Mouse (Mus musculus): ENCODE results near the gene Zfpl1. TPM values are rescaled to one million over a fixed set of nuclear protein-coding genes. Genes with fewer than 3 reads are reported as not detected.
"Not testable (repeated sequence)": the region's sequence is repeated elsewhere in the genome, so short reads cannot be mapped to it uniquely, and the experiment has no call there.

Zfpl1 gene
- polyA plus RNA-seq (2015; fragmentation: Nextera tagmentation; extraction: Ambion mirVana) = 80.8 and 83.5 TPM in 2 replicates

GRCm38 (mm10) chr19:6084478-6085248 is at the start of gene Zfpl1, which contains the start of gene Cdca5:
Gene Zfpl1, minus strand, starts transcription at chr19:6084956.
Gene Cdca5, plus strand, starts transcription at chr19:6084983.
- no peaks in the 10 kb centered on the region for H3K9me3 ChIP-seq
- peak within 1 kb of the TSS; percentile 61 for H3K4me3 ChIP-seq
- H3K27ac ChIP-seq (replicated peaks) = 0 out of 2 replicates have a peak within 1 kb of the TSS, but pooled peaks have one; percentile 35
- peak within 1 kb of the TSS; percentile 63 for H3K9ac ChIP-seq (replicated peaks)
- peak within 1 kb of the TSS; percentile 95 for H3K4me2 ChIP-seq (replicated peaks)
- H3K27me3 ChIP-seq = no peaks in the 10 kb centered on the region
- H3K36me3 ChIP-seq = peaks cover 26% of the 10 kb centered on the region
- under 1% methylated on average over 58 of the region's 58 CpGs for WGBS
- peak; percentile 89 for ATAC-seq (replicated peaks)
- peaks cover 23% of the 10 kb centered on the region for H3K4me1 ChIP-seq

- H3K9me3 ChIP-seq; ATAC-seq (replicated peaks); H3K9ac ChIP-seq (replicated peaks): not testable (repeated sequence)
Observed at GRCm38 (mm10) chr19:6133197-6133596, 48.4 kb upstream of the Zfpl1 start.

GRCm38 (mm10) chr19:6132171-6132827 is 47.5 kb upstream of the Zfpl1 start:
- no peaks in the 10 kb centered on the region for H3K27me3 ChIP-seq
- no peaks in the 10 kb centered on the region for H3K9me3 ChIP-seq
- peaks cover 4% of the 10 kb centered on the region; the same call in 1 of the 2 replicates for H3K4me1 ChIP-seq
- H3K9ac ChIP-seq (replicated peaks) = no peak overlapping the region
- 88% methylated on average over 7 of the region's 7 CpGs for WGBS
- H3K4me3 ChIP-seq = no peak overlapping the region
- H3K4me2 ChIP-seq (replicated peaks) = no peak overlapping the region
- ATAC-seq (replicated peaks) = no peak
- peaks cover 25% of the 10 kb centered on the region for H3K36me3 ChIP-seq
- H3K27ac ChIP-seq (replicated peaks) = no peak overlapping the region

More at GRCm38 (mm10) chr19:6133197-6133596, 48.4 kb upstream of the Zfpl1 start:
- not testable (repeated sequence) for H3K4me1 ChIP-seq; H3K4me3 ChIP-seq; H3K27ac ChIP-seq (replicated peaks); H3K4me2 ChIP-seq (replicated peaks); H3K27me3 ChIP-seq
- H3K36me3 ChIP-seq = peaks cover 26% of the 10 kb centered on the region
- 48% methylated on average over 1 of the region's 1 CpGs for WGBS

GRCm38 (mm10) chr19:6130414-6131128 is 45.8 kb upstream of the Zfpl1 start:
- not testable (repeated sequence) for ATAC-seq (replicated peaks); H3K4me1 ChIP-seq; H3K4me2 ChIP-seq (replicated peaks); H3K27me3 ChIP-seq; H3K9me3 ChIP-seq; H3K4me3 ChIP-seq; H3K9ac ChIP-seq (replicated peaks); H3K27ac ChIP-seq (replicated peaks)
- 81% methylated on average over 7 of the region's 7 CpGs for WGBS
- peaks cover 11% of the 10 kb centered on the region; the same call in 1 of the 2 replicates for H3K36me3 ChIP-seq

GRCm38 (mm10) chr19:6127760-6128341 is 43.1 kb upstream of the Zfpl1 start, which contains the start of gene Snx15:
Gene Snx15, minus strand, starts transcription at chr19:6128304.
- peak within 1 kb of the TSS; percentile 85 for H3K27ac ChIP-seq (replicated peaks)
- no peaks in the 10 kb centered on the region for H3K9me3 ChIP-seq
- peaks cover 10% of the 10 kb centered on the region; the same call in 1 of the 2 replicates for H3K4me1 ChIP-seq
- no peaks in the 10 kb centered on the region for H3K27me3 ChIP-seq
- ATAC-seq (replicated peaks) = peak; percentile 96
- H3K9ac ChIP-seq (replicated peaks) = peak within 1 kb of the TSS; percentile 55
- H3K4me3 ChIP-seq = peak within 1 kb of the TSS; percentile 49
- no peaks in the 10 kb centered on the region for H3K36me3 ChIP-seq
- peak within 1 kb of the TSS; percentile 51 for H3K4me2 ChIP-seq (replicated peaks)
- WGBS = under 1% methylated on average over 32 of the region's 32 CpGs

GRCm38 (mm10) chr19:6126789-6127580 is 42.2 kb upstream of the Zfpl1 start:
- Histone ChIP-seq H3K9me3 (no peaks in the 10 kb centered on the region), H3K27me3 (no peaks in the 10 kb centered on the region), H3K9ac (replicated peaks) (no peak overlapping the region), H3K4me2 (replicated peaks) (peak overlapping the region; percentile 51), H3K4me1 (peaks cover 10% of the 10 kb centered on the region; the same call in 1 of the 2 replicates), H3K4me3 (peak overlapping the region; percentile 49), H3K27ac (replicated peaks) (peak overlapping the region; percentile 85; the same call in 1 of the 2 replicates), H3K36me3 (no peaks in the 10 kb centered on the region)
- ATAC-seq (replicated peaks) = no peak
- 76% methylated on average over 10 of the region's 10 CpGs for WGBS

- no peaks in the 10 kb centered on the region for H3K27me3 ChIP-seq
- H3K9me3 ChIP-seq = no peaks in the 10 kb centered on the region
- no peak overlapping the region for H3K27ac ChIP-seq (replicated peaks)
- H3K9ac ChIP-seq (replicated peaks) = no peak overlapping the region
- WGBS = 25% methylated on average over 4 of the region's 4 CpGs
- H3K4me3 ChIP-seq = no peak overlapping the region
- peaks cover 10% of the 10 kb centered on the region; the same call in 1 of the 2 replicates for H3K4me1 ChIP-seq
- ATAC-seq (replicated peaks) = no peak
- H3K4me2 ChIP-seq (replicated peaks) = no peak overlapping the region
- H3K36me3 ChIP-seq = no peaks in the 10 kb centered on the region
Observed at GRCm38 (mm10) chr19:6126289-6126688, 41.5 kb upstream of the Zfpl1 start.

GRCm38 (mm10) chr19:6124898-6125297 is 40.1 kb upstream of the Zfpl1 start:
- H3K4me2 ChIP-seq (replicated peaks) = no peak overlapping the region
- WGBS = 64% methylated on average over 2 of the region's 2 CpGs
- no peaks in the 10 kb centered on the region for H3K36me3 ChIP-seq
- ATAC-seq (replicated peaks) = no peak
- H3K27me3 ChIP-seq = no peaks in the 10 kb centered on the region
- H3K4me3 ChIP-seq = no peak overlapping the region
- H3K4me1 ChIP-seq = peaks cover 10% of the 10 kb centered on the region
- H3K9ac ChIP-seq (replicated peaks) = no peak overlapping the region
- H3K9me3 ChIP-seq = no peaks in the 10 kb centered on the region
- H3K27ac ChIP-seq (replicated peaks) = no peak overlapping the region

GRCm38 (mm10) chr19:6123330-6123729 is 38.6 kb upstream of the Zfpl1 start:
- WGBS = 64% methylated on average over 8 of the region's 8 CpGs
- Histone ChIP-seq H3K36me3 (no peaks in the 10 kb centered on the region), H3K4me1 (peaks cover 20% of the 10 kb centered on the region), H3K27me3 (no peaks in the 10 kb centered on the region), H3K9me3 (no peaks in the 10 kb centered on the region), H3K27ac (replicated peaks) (peak overlapping the region; percentile 25; the same call in 1 of the 2 replicates), H3K4me2 (replicated peaks) (no peak overlapping the region), H3K9ac (replicated peaks) (no peak overlapping the region), H3K4me3 (no peak overlapping the region)
- ATAC-seq (replicated peaks) = no peak

GRCm38 (mm10) chr19:6121761-6122160 is 37.0 kb upstream of the Zfpl1 start:
- WGBS = 42% methylated on average over 19 of the region's 19 CpGs
- no peak for ATAC-seq (replicated peaks)
- H3K4me1 ChIP-seq = peaks cover 26% of the 10 kb centered on the region
- no peak overlapping the region for H3K4me2 ChIP-seq (replicated peaks)
- H3K36me3 ChIP-seq = no peaks in the 10 kb centered on the region
- no peak overlapping the region for H3K4me3 ChIP-seq
- H3K27ac ChIP-seq (replicated peaks) = no peak overlapping the region
- no peak overlapping the region for H3K9ac ChIP-seq (replicated peaks)
- no peaks in the 10 kb centered on the region for H3K27me3 ChIP-seq
- no peaks in the 10 kb centered on the region for H3K9me3 ChIP-seq

GRCm38 (mm10) chr19:6118677-6119185 is 34.0 kb upstream of the Zfpl1 start:
- peak; percentile 35 for ATAC-seq (replicated peaks)
- Histone ChIP-seq H3K4me2 (replicated peaks) (peak overlapping the region; percentile 82), H3K4me3 (peak overlapping the region; percentile 84), H3K4me1 (peaks cover 32% of the 10 kb centered on the region), H3K36me3 (peaks cover 18% of the 10 kb centered on the region), H3K27me3 (no peaks in the 10 kb centered on the region), H3K9me3 (no peaks in the 10 kb centered on the region), H3K9ac (replicated peaks) (peak overlapping the region; percentile 86), H3K27ac (replicated peaks) (peak overlapping the region; percentile 96)
- WGBS = under 1% methylated on average over 8 of the region's 8 CpGs

All from forebrain, embryonic 15.5 days (tissue).